In genomic region chr16:95809127-95809876, GRCm38 (mm10) we compare ENCODE assay signal across 18 mouse cellular contexts.
"Had no signal": no experiment of that assay in that cellular context is flagged by ENCODE, and none has a peak within 500 bp of the region (broad histone marks: within the 10 kb centered on the region; RNA-seq: fewer than 3 reads in every experiment).

No protein-coding gene starts in this region.

- H3K9ac ChIP-seq: limb, embryonic 12.5 days; limb, embryonic 15.5 days; liver, embryonic 14.5 days; liver, postnatal 0 days; lung, embryonic 14.5 days had no signal

- H3K36me3 ChIP-seq: limb, embryonic 12.5 days; limb, embryonic 15.5 days had no signal

- DNase-seq: kidney, adult 9 months; kidney, postnatal 25 days; layer of hippocampus, adult 9-11 months; layer of hippocampus, postnatal 36 days; liver, postnatal 0 days; lung, embryonic 14.5 days; midbrain, embryonic 14.5 days; thymus, postnatal 25 days had no signal

- ATAC-seq: liver, postnatal 0 days; lung, postnatal 0 days had no signal

- H3K27me3 ChIP-seq: limb, embryonic 12.5 days; limb, embryonic 15.5 days had no signal

- H3K4me3 ChIP-seq: layer of hippocampus, adult 2 months; left cerebral cortex, adult 2 months; limb, embryonic 12.5 days; limb, embryonic 15.5 days had no signal

- H3K4me2 ChIP-seq: limb, embryonic 12.5 days; limb, embryonic 15.5 days; liver, embryonic 11.5 days; lung, embryonic 14.5 days had no signal

- H3K27ac ChIP-seq: kidney, postnatal 0 days; layer of hippocampus, adult 2 months; left cerebral cortex, adult 2 months; limb, embryonic 12.5 days; limb, embryonic 15.5 days; liver, embryonic 14.5 days; macrophage; stomach, postnatal 0 days had no signal

- H3K9me3 ChIP-seq: limb, embryonic 12.5 days; limb, embryonic 15.5 days had no signal
